Mouse (Mus musculus) cerebellum, postnatal 14 days (tissue): Measurements from ENCODE around the gene Elmo3.
A peak's percentile ranks its signal among the peaks of the same experiment; 100 is the strongest.

Experiments used
- DNase-seq, 2 experiments: peaks; one replicate each; pipeline ENCODE4 v3.0.0; 2021; ENCODE audit warnings: mixed read lengths in 2 of 2

The Elmo3 gene

DNA sequence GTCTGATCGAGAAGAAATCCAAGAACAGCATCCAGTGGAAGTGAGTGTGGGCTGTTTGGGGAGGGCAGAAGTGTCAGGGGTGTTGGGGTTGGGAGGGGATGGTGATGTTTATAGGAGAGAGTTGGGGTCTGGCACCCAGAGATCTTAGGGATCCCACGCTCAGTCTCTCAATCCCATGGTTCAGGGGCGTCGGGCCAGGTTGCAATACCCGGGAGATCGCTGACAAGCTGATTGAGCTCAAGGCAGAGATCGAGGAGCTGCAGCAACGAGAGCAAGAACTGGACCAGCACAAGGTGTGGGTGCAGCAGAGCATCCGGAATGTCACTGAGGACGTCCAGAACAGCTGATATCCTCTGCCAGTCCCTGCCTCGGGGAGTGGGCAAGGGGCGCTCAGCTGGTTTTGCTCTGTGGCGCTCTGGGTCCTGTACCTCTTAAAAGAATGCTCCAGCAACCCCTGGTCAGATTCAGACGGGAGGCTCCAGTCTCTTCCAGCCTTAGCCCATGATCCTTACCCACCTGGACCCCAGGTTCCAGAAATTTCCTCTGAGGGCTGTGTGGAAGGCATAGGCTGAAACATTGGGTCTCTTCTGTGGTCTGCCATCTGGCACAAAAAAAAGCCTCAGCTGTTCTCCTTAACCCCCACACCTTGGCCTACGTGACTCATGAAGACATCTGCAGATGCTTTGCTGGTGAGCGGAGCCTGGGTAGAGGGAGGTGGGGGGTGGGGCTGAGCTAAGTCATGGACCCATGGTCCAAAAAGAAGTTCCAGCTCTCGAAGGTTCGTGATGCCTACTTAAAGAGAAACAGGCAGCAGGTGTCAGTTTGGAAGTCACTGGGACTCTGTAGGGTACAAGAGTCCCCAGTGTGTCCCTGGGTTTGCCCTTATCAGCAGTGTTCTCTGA, 6.8 kb upstream of the Elmo3 start:
- DNase-seq, result no peak

DNA sequence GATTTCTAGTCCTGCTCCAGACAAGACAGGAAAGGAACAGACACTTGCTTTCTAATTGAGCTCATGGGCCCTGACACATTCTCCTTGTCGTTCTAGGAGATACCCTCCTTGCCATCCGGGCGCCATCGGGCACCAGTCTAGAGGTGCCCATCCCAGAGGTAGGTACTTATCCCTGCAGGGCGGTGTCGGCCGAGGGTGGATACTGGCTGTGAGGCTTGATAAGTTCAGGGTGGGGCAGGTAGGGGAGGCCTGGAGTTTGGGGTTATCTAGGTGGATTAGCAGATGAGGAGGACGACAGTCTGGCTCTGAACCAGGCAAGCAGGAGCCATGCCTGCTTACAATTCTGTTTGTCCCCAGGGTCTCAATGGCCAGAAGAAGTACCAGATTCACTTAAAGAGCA, 5.4 kb upstream of the Elmo3 start:
- no peak for DNase-seq

DNA sequence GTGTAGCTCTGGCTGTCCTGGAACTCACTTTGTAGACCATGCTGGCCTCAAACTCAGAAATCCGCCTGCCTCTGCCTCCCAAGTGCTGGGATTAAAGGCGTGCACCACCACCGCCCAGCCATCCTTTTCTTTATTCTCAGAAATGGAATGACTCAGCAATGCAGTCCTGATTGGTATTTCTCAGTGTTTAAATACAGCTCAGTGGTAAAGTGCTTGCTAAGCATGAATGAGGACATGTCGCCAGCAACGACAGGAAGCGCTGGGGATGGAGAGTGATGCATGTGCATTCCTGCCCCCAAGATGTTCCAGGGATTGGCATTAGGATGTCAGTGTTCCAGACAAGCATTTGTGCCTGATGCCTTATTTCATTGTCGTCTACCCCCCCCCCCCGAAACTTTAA, 2.0 kb upstream of the Elmo3 start:
- no peak for DNase-seq

DNA sequence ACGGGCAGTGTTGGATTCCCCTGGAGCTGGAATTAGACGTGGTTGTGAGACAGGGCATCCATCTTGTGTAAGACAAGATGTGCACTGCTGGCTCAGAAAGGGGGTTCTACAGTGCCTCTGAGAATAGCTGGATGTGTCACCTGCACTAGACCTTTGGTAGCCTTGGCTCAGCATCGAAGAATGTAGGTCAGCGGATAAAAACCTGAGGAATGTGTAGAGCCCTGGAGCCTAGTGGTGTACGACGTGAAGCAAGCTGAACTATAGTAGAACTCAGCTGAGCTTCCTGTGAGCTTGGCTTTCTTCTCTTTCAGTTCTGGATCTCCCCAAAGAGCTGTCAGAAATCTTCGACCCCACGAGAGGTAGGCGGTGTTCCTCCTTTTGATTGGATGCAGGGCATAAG, 1.5 kb upstream of the Elmo3 start:
- no peak for DNase-seq

DNA sequence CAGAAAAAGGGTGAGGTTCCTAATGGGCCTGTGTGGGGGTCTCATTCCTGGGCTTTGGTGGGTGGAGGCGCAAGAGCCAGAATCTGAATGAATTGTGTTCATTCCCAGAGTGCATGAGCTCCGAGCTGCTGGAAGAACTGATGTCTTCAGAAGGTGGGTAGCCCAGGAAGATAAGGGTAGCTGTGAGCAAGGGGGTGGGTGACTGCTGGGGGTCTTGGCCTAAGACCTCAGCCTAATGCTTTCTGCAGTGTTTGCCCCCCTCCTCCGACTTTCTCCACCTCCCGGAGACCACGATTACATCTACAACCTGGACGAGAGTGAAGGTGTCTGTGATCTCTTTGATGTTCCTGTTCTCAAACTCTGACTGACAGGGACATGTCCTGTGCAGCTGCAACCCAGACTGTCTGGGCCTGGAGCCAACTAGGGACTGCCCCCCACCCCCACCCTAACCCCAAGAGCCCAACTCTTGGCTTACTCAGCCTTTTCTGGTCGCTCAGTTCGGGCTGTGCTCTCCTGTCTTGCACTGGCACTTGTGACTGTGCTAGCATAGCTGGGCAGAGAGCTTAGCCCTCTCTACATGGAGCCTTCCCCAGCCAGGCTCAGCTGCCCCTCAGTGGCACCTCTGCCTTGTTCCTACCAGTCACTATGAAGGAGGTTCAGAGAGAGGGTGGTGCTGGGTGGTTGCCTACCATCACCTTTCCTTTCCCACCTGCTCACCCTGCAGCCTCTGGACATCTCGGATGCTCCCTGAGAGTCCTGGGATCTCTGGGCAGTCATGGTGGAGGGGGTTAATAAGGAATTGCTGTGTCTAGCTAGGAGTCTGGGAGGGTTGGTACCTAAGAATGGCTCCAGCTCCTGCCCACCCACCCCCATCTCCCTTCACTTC, 833 bp upstream of the Elmo3 start:
- DNase-seq, result peak in 1 of 2 experiments; percentile 15

DNA sequence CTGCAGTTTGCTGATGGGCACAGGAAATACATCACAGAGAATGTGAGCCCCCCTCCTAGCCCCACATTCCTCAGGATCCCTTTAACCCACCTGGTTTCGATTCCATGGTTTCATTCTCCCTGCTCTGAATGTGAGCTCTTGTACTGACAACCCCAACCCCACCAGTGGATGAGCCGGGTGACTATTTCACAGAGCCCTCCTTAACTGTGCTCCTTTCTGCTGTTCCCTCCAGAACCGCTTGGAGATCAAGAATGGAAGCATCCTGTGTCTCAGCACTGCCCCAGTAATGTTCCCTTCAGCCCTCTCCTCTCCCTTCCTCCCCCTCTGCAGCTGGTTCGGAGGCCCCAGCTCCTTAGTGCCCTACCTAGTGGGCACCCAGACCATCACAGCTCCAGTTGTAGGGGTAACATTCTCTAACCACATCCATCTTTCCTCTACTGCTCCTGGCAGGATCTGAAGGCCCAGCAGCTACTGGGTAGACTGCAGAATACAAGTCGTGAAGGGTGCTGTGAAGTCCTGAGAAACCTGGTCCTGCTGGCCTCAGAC, 818 bp downstream of the Elmo3 start:
- DNase-seq, result peak in 1 of 2 experiments; percentile 30

DNA sequence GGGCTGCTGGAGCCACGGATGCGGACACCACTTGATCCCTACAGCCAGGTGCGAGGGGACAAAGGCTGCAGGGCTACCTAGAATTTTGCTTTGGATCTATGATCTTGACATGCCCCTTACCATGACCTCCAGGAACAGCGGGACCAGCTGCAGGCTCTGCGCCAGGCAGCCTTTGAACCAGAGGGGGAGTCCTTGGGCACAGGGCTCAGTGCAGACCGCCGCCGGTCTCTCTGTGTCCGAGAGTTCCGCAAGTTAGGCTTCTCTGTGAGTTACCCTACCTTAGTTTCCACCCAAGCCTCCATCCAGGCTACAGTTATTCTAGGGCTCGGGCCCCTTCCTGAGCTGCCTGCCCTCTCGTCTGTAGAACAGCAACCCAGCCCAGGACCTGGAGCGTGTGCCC, 2.3 kb downstream of the Elmo3 start:
- no peak for DNase-seq

DNA sequence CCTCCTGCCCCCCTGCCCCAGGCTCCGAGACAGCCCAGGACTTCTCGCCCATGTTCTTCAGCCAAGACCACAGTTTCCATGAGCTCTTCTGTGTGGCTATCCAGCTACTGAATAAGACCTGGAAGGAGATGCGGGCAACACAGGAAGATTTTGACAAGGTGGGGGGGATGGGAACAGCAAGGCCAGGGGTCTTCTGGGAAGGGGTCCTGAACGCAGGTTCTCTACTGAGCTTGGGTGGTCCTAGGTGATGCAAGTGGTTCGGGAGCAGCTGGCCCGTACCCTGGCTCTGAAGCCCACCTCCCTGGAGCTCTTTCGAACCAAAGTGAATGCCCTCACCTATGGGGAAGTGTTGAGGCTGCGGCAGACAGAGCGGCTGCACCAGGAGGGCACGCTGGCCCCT, 3.0 kb downstream of the Elmo3 start:
- no peak for DNase-seq

DNA sequence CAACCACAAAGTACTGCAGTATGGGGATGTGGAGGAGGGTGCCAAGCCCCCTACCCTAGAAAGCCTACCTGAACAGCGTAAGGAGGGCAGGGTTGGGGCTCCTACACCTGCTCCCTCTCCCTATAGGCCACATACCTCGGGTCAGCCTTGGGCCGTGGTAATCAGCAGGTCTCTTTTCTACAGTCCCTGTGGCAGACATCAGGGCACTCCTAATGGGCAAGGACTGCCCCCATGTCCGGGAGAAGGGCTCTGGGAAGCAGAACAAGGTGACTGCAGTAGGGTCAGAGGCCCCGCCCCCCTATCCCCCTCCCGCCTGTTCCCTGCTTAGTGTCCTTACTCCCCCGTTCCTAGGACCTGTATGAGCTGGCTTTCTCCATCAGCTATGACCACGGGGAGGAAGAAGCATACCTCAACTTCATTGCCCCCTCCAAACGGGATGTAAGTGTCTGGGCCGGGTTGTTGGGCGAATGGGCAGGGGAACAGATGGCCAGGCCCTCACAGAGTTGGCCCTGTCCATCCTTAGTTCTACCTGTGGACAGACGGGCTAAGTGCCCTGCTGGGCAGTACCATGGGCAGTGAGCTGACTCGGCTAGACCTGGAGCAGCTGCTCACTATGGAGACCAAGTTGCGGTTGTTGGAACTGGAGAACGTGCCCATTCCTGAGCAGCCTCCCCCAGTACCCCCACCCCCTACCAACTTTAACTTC, 3.9 kb downstream of the Elmo3 start:
- DNase-seq, result peak; percentile 92 to 95

DNA sequence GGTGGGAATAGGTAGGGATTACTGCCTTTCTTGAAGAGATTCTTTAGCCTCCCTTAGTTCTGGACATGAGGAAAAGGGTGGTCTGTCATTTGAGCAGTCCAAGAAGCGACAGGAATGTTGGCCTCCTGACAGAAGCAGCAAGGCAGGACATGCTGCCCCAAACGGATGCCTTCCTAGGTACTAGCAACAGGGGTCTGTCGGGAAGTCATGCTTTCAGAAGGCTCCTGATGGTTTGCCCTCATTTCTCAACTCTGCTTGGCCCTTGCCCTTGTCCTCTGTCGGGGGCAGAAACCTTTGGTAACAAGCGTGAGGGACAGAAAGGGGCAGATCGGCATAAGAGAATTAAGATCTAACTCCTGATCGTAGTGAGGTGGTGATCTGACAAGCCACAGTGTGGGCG, 4.7 kb downstream of the Elmo3 start:
- peak in 1 of 2 experiments; percentile 66 for DNase-seq

DNA sequence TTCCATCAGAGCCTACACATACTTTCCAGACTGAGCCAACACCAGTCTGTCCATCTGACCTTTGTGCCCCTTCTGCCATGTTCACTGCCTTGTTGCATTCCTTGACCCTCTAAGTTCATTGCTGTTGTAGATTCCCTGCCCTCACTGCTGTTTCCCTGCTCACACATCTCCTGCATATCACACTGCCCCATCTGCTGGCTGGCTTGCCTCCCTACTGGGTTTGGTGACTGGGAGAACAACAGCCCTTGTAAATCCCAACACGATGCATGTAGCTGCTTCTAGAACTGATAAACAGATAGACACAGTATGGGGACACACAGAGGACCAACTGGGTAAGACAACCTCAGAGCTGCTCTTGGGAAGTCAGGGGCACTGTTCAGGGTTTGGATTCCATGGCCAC, 6.3 kb downstream of the Elmo3 start:
- no peak for DNase-seq

DNA sequence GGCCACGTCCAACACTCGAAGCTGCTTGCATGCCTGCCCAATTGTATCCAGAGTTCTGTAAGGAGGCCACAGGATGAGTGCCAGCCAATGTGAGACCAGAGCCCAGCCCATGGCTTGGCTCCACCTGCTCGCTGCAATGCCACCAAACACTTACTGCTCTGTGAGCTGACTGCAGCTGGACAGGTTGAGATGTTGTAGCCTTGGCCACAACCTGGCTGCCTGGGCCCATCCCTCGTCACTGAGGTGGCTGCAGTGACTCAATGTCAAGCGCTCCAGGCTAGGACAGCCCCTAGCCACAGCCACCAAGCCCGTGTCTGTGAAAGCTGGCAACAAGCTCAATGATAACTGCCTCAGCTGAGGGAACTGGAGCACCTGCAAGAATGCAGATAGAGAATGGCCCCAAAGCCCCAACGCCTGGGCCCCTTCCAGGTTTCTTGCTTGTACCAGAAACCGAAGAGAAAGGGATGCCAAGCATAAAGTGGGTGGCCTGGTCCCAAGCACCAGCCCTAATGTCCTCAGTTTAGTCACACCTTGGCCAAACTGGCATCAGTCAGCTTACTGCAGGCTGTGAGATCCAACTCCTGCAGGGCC, 7.6 kb downstream of the Elmo3 start:
- DNase-seq, result no peak

DNA sequence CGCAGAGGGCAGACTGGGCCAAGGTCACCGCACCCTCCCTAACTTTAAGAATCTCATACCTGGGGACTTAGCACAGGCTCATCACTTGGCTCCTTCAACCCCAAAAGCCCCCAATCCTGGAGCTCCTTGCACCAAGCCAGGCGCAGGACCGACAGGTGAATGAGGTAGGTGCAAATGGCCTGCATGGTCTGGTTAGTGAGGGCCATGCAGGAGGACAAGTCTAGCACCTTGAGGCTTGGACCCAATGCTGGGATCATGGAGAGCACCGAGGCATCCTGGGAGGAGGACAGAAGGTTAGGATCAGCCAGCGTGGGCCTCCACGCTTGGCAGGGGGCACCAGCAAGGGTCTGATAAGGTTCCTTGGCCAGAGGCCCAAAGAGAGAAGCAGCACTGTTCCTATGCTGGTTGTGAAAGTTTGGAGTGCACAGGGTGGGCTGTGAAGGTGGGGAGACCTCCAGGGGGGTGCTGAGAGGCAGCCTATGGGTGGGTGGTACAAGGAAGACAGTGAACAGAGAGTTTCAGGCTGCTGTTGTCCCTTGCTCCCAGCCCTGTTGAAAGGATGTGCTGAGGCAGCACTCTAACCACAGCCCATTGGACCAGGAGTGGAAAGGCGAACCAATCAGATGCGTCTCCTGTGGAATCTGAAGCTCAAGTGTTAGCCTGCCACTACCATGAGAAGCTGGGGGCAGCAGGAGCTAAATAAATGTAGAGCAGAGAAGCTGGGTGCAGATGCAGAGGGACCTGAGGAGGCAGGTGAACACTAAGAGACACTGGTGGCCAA, 8.4 kb downstream of the Elmo3 start:
- no peak for DNase-seq

DNA sequence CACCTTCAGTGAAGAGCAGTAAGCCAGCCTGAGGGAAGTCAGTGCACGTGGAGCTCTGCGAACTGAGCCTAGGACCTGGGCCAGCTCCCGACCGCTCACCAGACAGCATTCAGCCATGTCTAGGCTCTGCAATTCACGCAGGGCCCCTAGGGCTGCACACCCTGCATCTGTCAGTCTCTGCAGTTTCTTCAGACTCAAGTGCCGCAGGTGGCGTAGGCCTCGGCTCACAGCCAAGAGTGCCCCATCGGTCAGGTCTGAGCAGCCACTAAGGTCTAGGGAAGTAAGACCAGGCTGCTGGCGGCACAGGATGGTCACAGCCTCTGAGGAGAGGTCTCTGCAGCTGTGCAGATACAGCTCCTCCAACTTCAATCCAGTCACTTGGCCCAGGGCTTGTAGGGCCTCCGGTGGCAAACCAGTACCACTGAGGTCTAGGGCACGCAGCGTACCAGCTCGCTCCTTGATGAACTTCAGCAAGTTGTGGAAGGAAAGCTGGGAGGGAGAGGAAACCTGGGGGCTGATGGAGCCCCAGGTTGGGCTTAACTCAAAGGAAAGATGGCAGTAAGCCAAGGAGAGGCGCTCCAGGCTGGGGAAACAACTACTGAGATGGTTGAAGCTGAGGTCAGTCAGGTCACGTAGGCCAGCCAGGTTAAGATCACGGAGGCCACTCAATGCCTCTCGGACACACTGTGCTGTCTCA, 9.8 kb downstream of the Elmo3 start:
- no peak for DNase-seq

DNA sequence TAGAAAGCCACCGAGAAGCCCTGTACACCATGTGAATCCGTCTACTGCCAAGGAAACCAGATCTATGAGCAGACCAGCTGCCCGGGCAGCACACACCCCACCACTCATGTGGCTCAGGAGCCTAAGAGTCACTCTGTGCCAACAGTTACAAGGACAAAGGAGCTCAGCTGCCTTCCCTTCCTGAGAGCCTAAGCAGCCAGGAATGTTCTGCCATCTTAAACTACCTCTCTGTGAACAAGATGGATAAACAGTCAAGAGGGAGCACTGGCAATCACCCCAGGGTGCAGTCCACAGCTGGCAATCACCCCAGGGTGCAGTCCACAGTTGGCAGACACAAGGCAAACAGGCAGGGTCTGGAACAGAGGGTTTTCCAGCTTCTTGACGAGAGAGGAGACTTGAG, 12.5 kb downstream of the Elmo3 start:
- DNase-seq, result no peak

DNA sequence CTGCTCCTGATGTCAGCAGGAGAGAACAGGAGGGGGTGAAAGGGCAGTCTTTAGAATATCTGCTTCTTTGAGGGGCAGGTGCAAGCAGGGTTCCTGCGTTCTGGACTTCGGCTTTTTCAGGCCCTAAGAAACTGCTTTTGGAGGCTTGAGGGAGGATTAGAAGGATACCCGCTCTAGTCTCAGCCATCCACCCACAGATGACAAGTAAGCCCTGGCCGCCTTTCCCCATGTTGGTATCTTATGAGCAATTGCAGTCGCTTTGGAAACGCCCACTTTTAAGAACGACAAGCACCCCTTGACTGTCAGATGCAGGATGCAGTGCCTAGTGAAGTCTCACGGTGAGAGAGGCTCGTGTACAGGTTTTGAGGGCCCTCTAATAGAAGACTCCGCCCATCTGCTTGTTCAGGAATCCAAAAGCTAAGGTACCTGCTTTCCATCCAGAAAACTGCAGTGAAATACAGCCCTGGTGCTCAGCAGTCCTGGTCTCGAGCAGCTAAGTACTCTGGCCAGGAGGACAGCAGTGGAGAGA, 13.3 kb downstream of the Elmo3 start:
- DNase-seq, result no peak

DNA sequence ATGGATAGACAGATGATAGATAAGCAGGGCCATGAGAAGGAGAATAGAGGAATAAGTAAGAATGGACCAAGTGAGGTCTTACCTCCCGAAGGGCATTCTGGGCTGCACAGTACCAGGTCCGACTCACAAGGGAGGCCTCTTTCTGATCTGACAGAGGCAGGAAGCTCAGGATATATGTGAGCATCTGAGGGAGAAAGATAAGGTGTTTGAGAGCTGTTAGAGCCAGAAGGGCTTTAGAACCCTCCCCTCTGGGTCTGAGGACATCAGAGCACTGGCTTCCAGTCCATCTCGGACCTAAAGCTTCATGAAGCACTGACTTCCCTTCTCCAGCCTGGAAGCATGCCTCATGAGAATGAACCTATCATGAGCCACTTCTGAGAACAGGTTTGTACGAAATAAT, 17.8 kb downstream of the Elmo3 start:
- no peak for DNase-seq

DNA sequence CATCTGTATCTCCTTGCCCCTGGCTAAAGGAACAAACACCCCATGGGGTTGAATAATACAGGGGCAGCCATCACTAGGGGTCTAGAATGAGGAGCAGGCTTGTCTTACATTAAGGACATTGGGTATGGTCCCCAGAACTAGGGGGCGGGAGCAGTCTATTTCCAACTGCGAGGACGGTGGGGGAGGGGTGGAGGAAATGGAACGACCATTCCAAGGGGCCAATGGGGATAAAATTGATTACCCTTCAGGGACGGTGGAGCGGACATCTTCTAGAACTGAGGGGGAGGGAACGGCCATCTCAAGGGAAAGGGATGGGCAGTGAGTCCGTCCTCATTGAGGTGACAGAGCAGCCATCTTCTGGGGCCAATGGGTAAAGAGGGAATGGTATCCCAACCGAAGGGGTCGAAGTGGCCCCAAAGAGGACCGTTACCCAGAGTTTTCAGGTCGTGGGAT, 20.3 kb downstream of the Elmo3 start:
- peak in 1 of 2 experiments; percentile 72 for DNase-seq

DNA sequence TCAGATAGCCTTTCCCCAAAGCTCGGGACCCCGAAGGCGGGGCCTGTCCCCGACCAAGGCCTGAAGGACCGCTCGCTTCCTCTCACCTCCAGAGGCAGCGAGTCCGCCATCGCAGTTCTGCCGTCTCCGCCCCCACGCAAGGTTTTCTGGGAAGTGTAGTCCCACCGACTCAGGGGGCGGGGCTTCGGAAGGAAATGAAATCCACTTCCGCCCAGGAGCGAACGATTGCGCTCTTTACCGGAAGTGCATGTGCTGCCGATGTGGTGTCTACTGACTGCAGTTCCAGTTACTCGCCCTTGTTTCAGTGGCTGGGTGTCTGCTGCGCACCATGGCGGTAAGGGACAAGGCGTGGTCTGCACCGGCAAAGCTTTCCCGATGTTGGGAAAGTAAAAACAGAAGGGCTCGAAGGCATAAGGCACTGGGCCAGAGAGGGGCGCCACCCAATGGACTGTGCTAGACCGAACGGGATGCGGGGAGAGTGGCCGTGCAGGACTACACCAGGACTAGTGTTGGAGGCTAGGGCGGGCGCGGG, 20.8 kb downstream of the Elmo3 start, which contains the start of the genes Lrrc29 and Tmem208:
TSS of gene Lrrc29 (minus strand) at position 138 of the 532 bp plus-strand sequence.
TSS of gene Tmem208 (plus strand) at position 214 of the 532 bp plus-strand sequence.
- peak; percentile 99 for DNase-seq

DNA sequence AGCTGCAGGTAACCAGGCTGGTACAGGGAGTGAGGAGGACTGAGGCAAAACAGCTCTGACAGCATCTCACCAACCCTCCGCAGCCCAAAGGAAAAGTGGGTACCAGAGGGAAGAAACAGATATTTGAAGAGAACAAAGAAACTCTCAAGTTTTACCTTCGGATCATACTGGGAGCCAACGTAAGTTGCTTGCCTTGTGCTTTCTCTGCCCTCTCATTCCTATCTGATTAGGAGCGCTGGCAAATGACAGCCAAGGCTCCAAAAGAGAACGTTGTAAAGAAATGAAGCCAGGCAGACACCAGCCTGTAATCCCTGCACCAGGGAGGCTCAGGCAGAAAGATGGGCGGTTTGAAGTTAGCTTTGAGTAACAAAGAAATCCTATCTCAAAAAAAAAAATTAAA, 21.6 kb downstream of the Elmo3 start:
- DNase-seq, result no peak
